Mouse (Mus musculus) lung, postnatal 4 days (tissue): ENCODE measurements at regions not wholly inside any gene's neighbourhood (a gene's known extent, or its start where the extent isn't known, plus 50 kb on each side); places are given as distances from the start of the nearest gene placed in this dataset.
A peak's percentile ranks its signal among the peaks of the same experiment; 100 is the strongest.

ENCODE experiments used
- DNase-seq, 2 experiments: peaks; one replicate each; pipeline ENCODE4 v3.0.0; 2021

GRCm38 (mm10) chr11:85966207-85966606 is 80.0 kb downstream of the Tbx4 start:
- DNase-seq: no peak

- DNase-seq: no peak
These were observed 84.1 kb downstream of the Tbx4 start for GRCm38 (mm10) chr11:85970287-85970686.

GRCm38 (mm10) chr11:85972385-85972784 is 86.2 kb downstream of the Tbx4 start:
- DNase-seq: peak; percentile 70 to 77

- no peak for DNase-seq
These were observed 87.5 kb downstream of the Tbx4 start for GRCm38 (mm10) chr11:85973736-85974135.

- DNase-seq: no peak
These were observed 90.6 kb downstream of the Tbx4 start for GRCm38 (mm10) chr11:85976693-85977434.

GRCm38 (mm10) chr11:85980388-85980787 is 94.2 kb downstream of the Tbx4 start:
- DNase-seq: no peak

- DNase-seq: no peak
These were observed 95.3 kb downstream of the Tbx4 start for GRCm38 (mm10) chr11:85981561-85981960.

- peak in 1 of 2 experiments; percentile 44 for DNase-seq
These were observed 100.1 kb downstream of the Tbx4 start for GRCm38 (mm10) chr11:85986338-85986737.

GRCm38 (mm10) chr11:85987181-85987580 is 101.0 kb downstream of the Tbx4 start:
- no peak for DNase-seq

- DNase-seq: no peak
These were observed 103.3 kb downstream of the Tbx4 start for GRCm38 (mm10) chr11:85989536-85989935.

GRCm38 (mm10) chr11:85989940-85990493 is 103.8 kb downstream of the Tbx4 start:
- peak; percentile 47 to 51 for DNase-seq

GRCm38 (mm10) chr11:85995318-85996095 is 109.3 kb downstream of the Tbx4 start:
- DNase-seq: peak; percentile 55 to 56

GRCm38 (mm10) chr11:85996686-85997085 is 110.5 kb downstream of the Tbx4 start:
- no peak for DNase-seq

- no peak for DNase-seq
These were observed 117.1 kb downstream of the Tbx4 start for GRCm38 (mm10) chr11:86003341-86003740.

- DNase-seq: no peak
These were observed 119.1 kb downstream of the Tbx4 start for GRCm38 (mm10) chr11:86005284-86005683.

GRCm38 (mm10) chr11:86005899-86006445 is 119.8 kb downstream of the Tbx4 start:
- DNase-seq: no peak

GRCm38 (mm10) chr11:86006859-86007258 is 120.6 kb downstream of the Tbx4 start:
- DNase-seq: no peak
